Mouse (Mus musculus) heart, adult 2 months (tissue): ENCODE measurements around the gene Fhl5.

ENCODE experiments used
- CTCF ChIP-seq: fragments of 200-600 bp; IDR thresholded peaks from 2 replicates; pipeline ENCODE4 v1.8.1; 2022; ENCODE audit warnings: antibody characterized with exemption, mild to moderate bottlenecking, moderate library complexity
- EP300 ChIP-seq: fragments of 200-500 bp; IDR thresholded peaks from 2 replicates; pipeline ENCODE4 v1.6.1; 2011; ENCODE audit warnings: low read depth, low read length, control low read depth; ENCODE audit not compliant: insufficient read depth
- POLR2A ChIP-seq: fragments of 200-500 bp; IDR thresholded peaks from 2 replicates; pipeline ENCODE4 v1.6.1; 2011; ENCODE audit warnings: mild to moderate bottlenecking, low read depth, low read length, control low read depth; ENCODE audit not compliant: insufficient read depth

GRCm38 (mm10) chr4:25232546-25232945 is 10.1 kb downstream of the Fhl5 start:
- no peak for TF ChIP-seq POLR2A
- no peak for TF ChIP-seq CTCF
- TF ChIP-seq EP300: no peak
